Mouse (Mus musculus) B cell, adult (primary cell): ENCODE results near the gene Fyttd1. TPM values are rescaled to one million over a fixed set of nuclear protein-coding genes. Genes with fewer than 3 reads are reported as not detected.

Experiments
- total RNA-seq: library from RNA; stranded (reverse); gene quantifications from 4 replicates; pipeline ENCODE4 v1.2.4, GENCODE M21; 2023; ENCODE audit not compliant: inconsistent age

Fyttd1 gene
- 53.9 to 86.8 TPM (median 79.0 TPM) in 4 replicates for total RNA-seq

DNA sequence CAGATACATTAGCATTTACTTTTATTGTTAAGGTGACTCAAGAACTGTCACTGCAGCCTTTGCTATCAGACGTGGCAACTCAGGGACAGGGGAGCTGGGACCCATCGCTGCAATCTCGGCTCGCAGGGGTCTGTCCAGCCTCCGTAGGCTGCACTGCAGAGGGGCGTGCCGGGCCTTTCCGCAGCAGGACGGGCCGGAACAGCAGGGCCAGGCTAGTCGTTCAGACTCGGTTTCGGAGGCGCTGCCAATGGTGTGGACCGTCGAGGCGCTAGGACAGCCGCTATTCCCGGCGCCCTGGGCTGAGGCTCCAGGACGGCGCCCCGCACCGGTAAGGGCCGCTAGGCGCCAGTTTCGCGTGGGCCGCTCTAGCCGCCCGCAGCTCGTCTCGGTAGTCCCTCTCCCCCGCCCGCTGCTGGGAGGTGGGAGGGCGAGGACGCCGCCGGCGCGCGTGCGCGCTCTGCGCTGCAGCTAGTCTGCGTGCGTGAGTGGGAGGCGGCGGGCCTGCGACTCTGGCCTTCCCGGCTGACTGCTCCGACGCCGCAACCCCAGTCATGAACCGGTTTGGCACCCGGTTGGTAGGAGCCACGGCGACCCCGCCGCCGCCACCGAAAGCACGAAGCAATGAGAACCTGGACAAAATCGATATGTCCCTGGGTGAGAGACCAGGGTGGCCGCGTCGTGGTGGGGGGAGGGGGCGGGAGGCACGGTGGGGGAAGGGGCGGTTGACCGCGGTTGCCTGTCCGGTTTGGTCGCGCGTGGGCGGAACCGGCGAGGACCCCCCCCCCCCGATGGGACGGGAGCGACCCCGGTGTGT, at the start of gene Fyttd1, which contains the start of gene Rubcn:
Gene Fyttd1, plus strand, starts transcription at position 158 of the 814 bp plus-strand sequence.
Gene Rubcn, minus strand, starts transcription at position 424 of the 814 bp plus-strand sequence.

GRCm38 (mm10) chr16:32913937-32914881, 36.9 kb downstream of the Fyttd1 start, which contains the start of gene Lrch3:
Gene Lrch3, plus strand, starts transcription at chr16:32914100.

Other genes starting within 250 kb of the Fyttd1 start
- gene Tnk2, start 233.6 kb upstream of the Fyttd1 start, total RNA-seq, result 112 to 142 TPM (median 137 TPM) in 4 replicates
- not detected in 4 replicates for gene Muc4, start 141.6 kb upstream of the Fyttd1 start, total RNA-seq
- gene Muc20, start 80.1 kb upstream of the Fyttd1 start, total RNA-seq, result not detected in 4 replicates
- not detected in 4 replicates for gene Smbd1, start 67.0 kb upstream of the Fyttd1 start, total RNA-seq
- gene Rubcn, start 266 bp downstream of the Fyttd1 start, total RNA-seq, result 171 to 185 TPM (median 178 TPM) in 4 replicates
- gene Lrch3, start 36.6 kb downstream of the Fyttd1 start, total RNA-seq, result 67.9 to 75.6 TPM (median 71.7 TPM) in 4 replicates
- gene Iqcg, start 178.7 kb downstream of the Fyttd1 start, total RNA-seq, result 0.12 to 1.3 TPM (median 0.34 TPM) in 4 replicates
- gene Rpl35a, start 179.0 kb downstream of the Fyttd1 start, total RNA-seq, result 1,055 to 1,135 TPM (median 1,069 TPM) in 4 replicates
- gene Lmln, start 185.0 kb downstream of the Fyttd1 start, total RNA-seq, result 0.96 to 4.0 TPM (median 1.9 TPM) in 4 replicates